Mouse (Mus musculus) embryonic facial prominence, embryonic 13.5 days (tissue): Measurements from ENCODE around the gene Adcy9. TPM values are rescaled to one million over a fixed set of nuclear protein-coding genes. Genes with fewer than 3 reads are reported as not detected.
A peak's percentile ranks its signal among the peaks of the same experiment; 100 is the strongest.

Source experiments
- ATAC-seq: fragments of 200-750 bp; cut with Nextera tagmentation; 2 replicates; pipeline ENCODE4 v1.8.0; 2017; ENCODE audit warnings: low read depth; ENCODE audit not compliant: insufficient number of reproducible peaks, insufficient read depth, low FRiP score, low TSS enrichment
- H3K27ac ChIP-seq: fragments of 300-500 bp; sonication (generic); 2 replicates; pipeline ENCODE4 v1.5.1; 2015; ENCODE audit warnings: moderate library complexity, mild to moderate bottlenecking, inconsistent platforms
- H3K27me3 ChIP-seq: fragments of 300-500 bp; sonication (generic); 2 replicates; pipeline ENCODE4 v1.6.1; 2015; ENCODE audit warnings: mild to moderate bottlenecking, inconsistent platforms
- H3K36me3 ChIP-seq: fragments of 300-500 bp; sonication (generic); 2 replicates; pipeline ENCODE4 v1.6.1; 2015; ENCODE audit warnings: mild to moderate bottlenecking, inconsistent platforms
- H3K4me1 ChIP-seq: fragments of 300-500 bp; sonication (generic); 2 replicates; pipeline ENCODE4 v1.6.1; 2015; ENCODE audit warnings: inconsistent platforms
- H3K4me2 ChIP-seq: fragments of 300-500 bp; sonication (generic); 2 replicates; pipeline ENCODE4 v1.6.1; 2015; ENCODE audit warnings: moderate library complexity, mild to moderate bottlenecking, inconsistent platforms
- H3K4me3 ChIP-seq: fragments of 300-500 bp; sonication (generic); 2 replicates; pipeline ENCODE4 v1.5.1; 2015; ENCODE audit warnings: mild to moderate bottlenecking, inconsistent platforms
- H3K9ac ChIP-seq: fragments of 300-500 bp; sonication (generic); 2 replicates; pipeline ENCODE4 v1.6.1; 2015; ENCODE audit warnings: mild to moderate bottlenecking, inconsistent platforms
- H3K9me3 ChIP-seq: fragments of 300-500 bp; sonication (generic); 2 replicates; pipeline ENCODE4 v1.6.1; 2016; ENCODE audit warnings: inconsistent platforms
- WGBS: fragments of 180-500 bp; shearing (Covaris S2); methylation state at CpG from one replicate; pipeline ENCODE4 v1.1.7; 2015; ENCODE audit warnings: mixed read lengths; 5-methylcytosine and 5-hydroxymethylcytosine counted together
- polyA plus RNA-seq: library from polyadenylated mRNA; unstranded; fragments of >200 nt; fragmentation: Nextera tagmentation; extraction: Ambion mirVana; gene quantifications from 2 replicates; pipeline ENCODE4 v1.2.1, GENCODE M21; 2015

Adcy9 gene
- 1.1 and 1.7 TPM in 2 replicates for polyA plus RNA-seq

DNA sequence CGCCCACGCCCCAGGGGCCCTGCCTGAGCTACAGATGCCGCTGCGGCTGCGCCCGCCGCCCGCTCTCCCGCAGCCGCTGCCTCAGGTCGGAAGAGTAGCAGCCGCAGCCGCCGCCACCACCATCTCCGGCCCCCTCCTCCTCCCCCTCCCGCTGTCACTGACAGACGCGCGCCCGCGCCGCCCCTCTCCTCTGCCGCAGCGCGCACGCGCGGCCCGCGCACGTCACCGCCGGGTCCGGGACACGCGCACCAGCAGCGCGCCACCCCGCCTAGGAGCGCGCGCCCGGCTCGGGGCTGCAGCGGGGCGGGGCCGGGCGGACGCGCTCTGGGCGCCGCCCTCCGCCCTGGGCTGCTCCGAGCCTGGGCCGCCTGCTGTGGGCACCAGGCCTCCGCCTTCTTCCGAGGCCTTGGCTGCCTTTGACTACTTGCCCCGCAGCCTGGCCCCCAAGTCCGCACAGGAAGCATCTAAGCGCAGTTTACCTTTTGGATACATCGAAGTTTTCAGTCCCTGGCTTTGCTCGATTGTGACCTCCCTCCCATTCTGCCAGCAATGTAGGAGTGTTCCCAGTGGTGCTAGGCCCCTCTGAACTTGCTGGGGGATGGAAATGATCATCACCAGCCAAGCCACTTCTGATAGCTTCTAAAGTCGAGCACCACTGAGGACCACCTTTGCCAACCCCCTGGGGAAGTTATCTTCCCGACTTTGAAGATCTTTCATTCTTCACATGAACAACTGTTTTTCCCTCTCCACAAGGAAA, at the start of gene Adcy9:
Gene Adcy9 (minus strand): TSS at position 201 of the 757 bp plus-strand sequence.
- under 1% methylated on average over 50 of the region's 64 CpGs for WGBS
- peaks cover 30% of the 10 kb centered on the region for H3K27me3 ChIP-seq
- ATAC-seq = peak; percentile 90

GRCm38 (mm10) chr16:4469599-4470352, 49.5 kb upstream of the Adcy9 start:
- H3K27me3 ChIP-seq = no peaks in the 10 kb centered on the region
- 68% methylated on average over 10 of the region's 10 CpGs for WGBS
- ATAC-seq = no peak
- no peaks in the 10 kb centered on the region for H3K9me3 ChIP-seq
- H3K27ac ChIP-seq = no peak overlapping the region
- peaks cover 6% of the 10 kb centered on the region for H3K4me1 ChIP-seq
- H3K9ac ChIP-seq = no peak overlapping the region
- no peak overlapping the region for H3K4me3 ChIP-seq
- H3K4me2 ChIP-seq = no peak overlapping the region
- H3K36me3 ChIP-seq = no peaks in the 10 kb centered on the region

More for the DNA sequence above, at the start of gene Adcy9:
- Histone ChIP-seq H3K27ac (peak within 1 kb of the TSS; percentile 39; the same call in 1 of the 2 replicates), H3K4me2 (peak within 1 kb of the TSS; percentile 91), H3K36me3 (no peaks in the 10 kb centered on the region), H3K4me3 (peak within 1 kb of the TSS; percentile 71), H3K4me1 (peaks cover 32% of the 10 kb centered on the region), H3K9me3 (no peaks in the 10 kb centered on the region), H3K9ac (peak within 1 kb of the TSS; percentile 77)

DNA sequence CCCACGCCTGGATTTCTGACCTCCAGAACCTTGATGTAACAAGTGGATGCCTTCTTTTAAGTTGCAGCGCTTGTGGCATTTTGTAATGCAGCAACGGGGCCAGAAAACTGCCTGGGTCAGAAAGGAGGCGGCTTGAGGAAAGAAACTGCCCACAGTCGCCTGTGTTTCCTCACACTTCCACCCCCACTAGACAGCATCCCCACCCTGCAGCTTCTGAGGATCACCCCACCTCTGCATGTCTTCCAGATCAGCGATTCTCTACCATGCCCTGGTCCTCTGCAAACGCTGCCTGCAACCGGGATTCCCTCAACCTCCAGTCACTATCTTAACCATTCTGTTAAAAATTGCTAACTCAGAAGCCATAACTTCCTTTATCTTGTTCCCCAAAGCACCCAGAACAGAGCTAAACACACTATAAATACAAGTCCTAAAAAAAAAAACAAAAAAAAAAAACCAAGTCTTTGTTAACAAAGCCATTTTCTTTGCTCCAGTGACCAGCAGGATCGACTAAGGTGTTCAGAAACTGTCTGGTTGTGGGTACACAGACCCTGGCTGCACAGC, 44.3 kb upstream of the Adcy9 start:
- Histone ChIP-seq H3K4me3 (no peak overlapping the region), H3K9ac (no peak overlapping the region)
- 83% methylated on average over 9 of the region's 9 CpGs for WGBS

DNA sequence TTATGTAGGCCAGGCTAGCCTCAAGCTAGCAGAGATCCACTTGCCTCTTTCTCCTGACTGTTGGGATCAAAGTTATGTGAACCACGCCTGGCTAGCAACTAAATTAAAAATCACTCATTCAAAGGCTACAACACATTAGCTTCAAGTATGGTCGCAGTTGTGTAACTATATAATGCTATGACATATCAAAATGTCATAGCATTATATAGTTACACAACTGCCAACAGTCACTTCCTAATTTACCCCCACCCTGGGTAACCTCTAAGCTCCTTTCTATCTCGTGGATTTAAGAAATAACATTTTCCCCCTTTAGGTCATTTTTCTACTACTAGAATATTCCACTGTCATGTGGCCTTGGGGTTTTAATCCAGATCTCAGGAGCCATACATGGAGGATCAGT, 37.6 kb upstream of the Adcy9 start:
- H3K4me2 ChIP-seq = no peak overlapping the region
- no peak overlapping the region for H3K9ac ChIP-seq
- no peaks in the 10 kb centered on the region for H3K9me3 ChIP-seq
- no peaks in the 10 kb centered on the region for H3K27me3 ChIP-seq
- H3K4me3 ChIP-seq = no peak overlapping the region
- WGBS = 75% methylated on average over 3 of the region's 3 CpGs
- no peaks in the 10 kb centered on the region for H3K36me3 ChIP-seq
- ATAC-seq = no peak
- H3K4me1 ChIP-seq = peaks cover 6% of the 10 kb centered on the region; the same call in 1 of the 2 replicates
- no peak overlapping the region for H3K27ac ChIP-seq

More for the DNA sequence above, 44.3 kb upstream of the Adcy9 start:
- H3K36me3 ChIP-seq = no peaks in the 10 kb centered on the region
- no peaks in the 10 kb centered on the region for H3K27me3 ChIP-seq
- H3K4me1 ChIP-seq = no peaks in the 10 kb centered on the region
- no peak for ATAC-seq
- no peak overlapping the region for H3K27ac ChIP-seq
- H3K4me2 ChIP-seq = no peak overlapping the region
- H3K9me3 ChIP-seq = no peaks in the 10 kb centered on the region

DNA sequence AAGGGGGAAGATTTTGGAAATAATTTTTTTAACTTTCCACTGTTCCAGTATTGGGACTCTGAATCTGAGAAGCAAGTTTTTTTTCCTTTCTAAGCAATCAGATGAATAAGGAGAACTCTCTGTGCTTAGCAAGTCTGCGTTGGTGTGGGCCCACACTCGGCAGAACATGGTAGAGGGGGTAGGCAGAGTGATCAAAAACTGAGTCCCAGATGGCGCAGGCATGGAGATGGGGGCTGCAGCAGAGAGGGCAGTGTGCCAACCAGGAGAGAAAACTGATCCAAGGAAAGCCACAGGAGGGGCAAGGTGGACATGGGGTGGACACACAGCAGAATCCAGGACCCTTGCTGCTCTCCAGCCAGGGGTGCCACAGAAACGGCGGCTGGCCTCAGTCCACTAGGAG, 36.1 kb upstream of the Adcy9 start:
- Histone ChIP-seq H3K9me3 (no peaks in the 10 kb centered on the region), H3K4me2 (no peak overlapping the region), H3K27me3 (no peaks in the 10 kb centered on the region), H3K4me1 (peaks cover 6% of the 10 kb centered on the region; the same call in 1 of the 2 replicates), H3K4me3 (no peak overlapping the region), H3K36me3 (no peaks in the 10 kb centered on the region), H3K9ac (no peak overlapping the region), H3K27ac (no peak overlapping the region)
- WGBS = 74% methylated on average over 5 of the region's 5 CpGs
- no peak for ATAC-seq

- H3K4me3 ChIP-seq = no peak overlapping the region
- H3K27me3 ChIP-seq = no peaks in the 10 kb centered on the region
- no peak for ATAC-seq
- WGBS = 63% methylated on average over 4 of the region's 4 CpGs
- no peak overlapping the region for H3K9ac ChIP-seq
- no peak overlapping the region for H3K4me2 ChIP-seq
- no peaks in the 10 kb centered on the region for H3K36me3 ChIP-seq
- no peaks in the 10 kb centered on the region for H3K9me3 ChIP-seq
- no peak overlapping the region; the same call in 1 of the 2 replicates for H3K27ac ChIP-seq
- H3K4me1 ChIP-seq = peaks cover 6% of the 10 kb centered on the region; the same call in 1 of the 2 replicates
Measured at GRCm38 (mm10) chr16:4455693-4456092, 35.4 kb upstream of the Adcy9 start.

DNA sequence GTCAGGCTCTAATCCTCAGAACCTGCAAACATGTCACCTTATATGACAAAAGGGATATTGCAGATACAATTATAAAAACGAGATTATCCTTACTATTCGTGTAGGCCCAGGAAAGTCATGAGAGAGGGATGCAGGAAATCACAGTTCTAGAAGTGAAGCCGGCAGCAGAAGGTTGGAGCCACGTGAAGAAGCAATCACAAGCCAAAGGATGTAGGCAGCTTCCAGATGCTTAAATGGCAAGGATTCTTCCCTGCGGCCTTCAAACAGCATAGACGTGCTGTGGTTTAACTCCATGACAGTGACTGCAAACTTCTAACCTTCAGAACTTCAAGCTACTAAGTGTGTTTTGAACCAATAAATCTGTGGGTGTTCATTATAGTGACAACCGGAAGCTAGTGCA, 34.3 kb upstream of the Adcy9 start:
- Histone ChIP-seq H3K27ac (no peak overlapping the region), H3K27me3 (no peaks in the 10 kb centered on the region), H3K4me3 (no peak overlapping the region), H3K9me3 (no peaks in the 10 kb centered on the region), H3K4me1 (peaks cover 6% of the 10 kb centered on the region; the same call in 1 of the 2 replicates), H3K36me3 (no peaks in the 10 kb centered on the region), H3K4me2 (no peak overlapping the region), H3K9ac (no peak overlapping the region)
- 84% methylated on average over 7 of the region's 7 CpGs for WGBS
- ATAC-seq = no peak

- Histone ChIP-seq H3K4me1 (0 out of 2 replicates have a peak, but pooled peaks cover 3% of the 10 kb centered on the region), H3K9ac (no peak overlapping the region), H3K27ac (no peak overlapping the region), H3K36me3 (no peaks in the 10 kb centered on the region), H3K27me3 (no peaks in the 10 kb centered on the region), H3K9me3 (no peaks in the 10 kb centered on the region), H3K4me3 (no peak overlapping the region), H3K4me2 (no peak overlapping the region)
- ATAC-seq = no peak
- 90% methylated on average over 6 of the region's 6 CpGs for whole genome bisulfite sequencing
Measured at GRCm38 (mm10) chr16:4449418-4449817, 29.1 kb upstream of the Adcy9 start.

DNA sequence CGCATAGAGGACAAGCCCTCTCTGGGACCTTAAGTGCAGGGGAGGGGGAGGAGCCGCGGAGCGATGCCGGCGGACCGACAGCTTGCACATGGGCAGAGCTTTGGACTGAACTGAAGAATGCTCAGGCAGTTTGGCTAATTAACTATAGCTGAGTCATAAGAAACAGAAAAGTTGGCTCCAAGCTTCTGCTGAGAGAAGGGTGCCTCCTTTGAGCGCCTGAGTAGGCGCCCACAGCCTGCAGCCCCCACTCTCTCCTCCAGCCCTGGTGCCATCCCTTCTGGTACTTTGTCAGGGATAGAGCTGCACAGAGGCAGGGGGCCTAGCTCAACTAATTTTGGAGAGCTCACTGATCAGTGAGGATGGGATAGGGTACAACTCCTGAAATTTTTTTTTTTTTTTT, 27.9 kb upstream of the Adcy9 start:
- Histone ChIP-seq H3K4me3 (no peak overlapping the region), H3K36me3 (no peaks in the 10 kb centered on the region), H3K4me2 (no peak overlapping the region), H3K4me1 (0 out of 2 replicates have a peak, but pooled peaks cover 3% of the 10 kb centered on the region), H3K27ac (no peak overlapping the region), H3K27me3 (no peaks in the 10 kb centered on the region), H3K9ac (no peak overlapping the region), H3K9me3 (no peaks in the 10 kb centered on the region)
- 41% methylated on average over 9 of the region's 9 CpGs for WGBS
- ATAC-seq = no peak

- Histone ChIP-seq H3K4me1 (0 out of 2 replicates have a peak, but pooled peaks cover 3% of the 10 kb centered on the region), H3K9ac (no peak overlapping the region), H3K27me3 (no peaks in the 10 kb centered on the region), H3K9me3 (no peaks in the 10 kb centered on the region), H3K27ac (no peak overlapping the region), H3K36me3 (no peaks in the 10 kb centered on the region), H3K4me2 (no peak overlapping the region), H3K4me3 (no peak overlapping the region)
- 34% methylated on average over 4 of the region's 4 CpGs for WGBS
- no peak for ATAC-seq
Measured at GRCm38 (mm10) chr16:4446395-4446794, 26.1 kb upstream of the Adcy9 start.

GRCm38 (mm10) chr16:4444378-4444777, 24.1 kb upstream of the Adcy9 start:
- Histone ChIP-seq H3K9me3 (no peaks in the 10 kb centered on the region), H3K4me3 (no peak overlapping the region), H3K36me3 (no peaks in the 10 kb centered on the region), H3K4me1 (0 out of 2 replicates have a peak, but pooled peaks cover 3% of the 10 kb centered on the region), H3K27ac (no peak overlapping the region), H3K27me3 (no peaks in the 10 kb centered on the region), H3K4me2 (no peak overlapping the region), H3K9ac (no peak overlapping the region)
- ATAC-seq = no peak
- WGBS = 73% methylated on average over 1 of the region's 1 CpGs
